Mouse (Mus musculus) small intestine, adult 2 months (tissue): ENCODE measurements around the gene Glis3. TPM values are rescaled to one million over a fixed set of nuclear protein-coding genes. Genes with fewer than 3 reads are reported as not detected.

Experiments
- H3K27ac ChIP-seq: fragments of 200-500 bp; 2 replicates; pipeline ENCODE4 v1.5.1; 2012; ENCODE audit warnings: low read depth, low read length, control low read depth, inconsistent platforms; ENCODE audit not compliant: insufficient read depth
- H3K27me3 ChIP-seq: fragments of 200-500 bp; 2 replicates; pipeline ENCODE4 v1.6.1; 2012; ENCODE audit warnings: mild to moderate bottlenecking, moderate library complexity, low read length, inconsistent platforms; ENCODE audit not compliant: control insufficient read depth, insufficient read depth
- H3K36me3 ChIP-seq: fragments of 200-500 bp; 2 replicates; pipeline ENCODE4 v1.6.1; 2012; ENCODE audit warnings: mild to moderate bottlenecking, low read length, control low read depth, inconsistent platforms; ENCODE audit not compliant: control insufficient read depth, insufficient read depth
- H3K4me1 ChIP-seq: fragments of 200-500 bp; 2 replicates; pipeline ENCODE4 v1.6.1; 2012; ENCODE audit warnings: low read length, inconsistent platforms, mixed read lengths; ENCODE audit not compliant: control insufficient read depth, insufficient read depth, insufficient read length
- H3K4me3 ChIP-seq: fragments of 200-500 bp; 2 replicates; pipeline ENCODE4 v1.5.1; 2012; ENCODE audit warnings: low read depth, mild to moderate bottlenecking, control low read depth, inconsistent platforms, low read length, moderate library complexity
- CTCF ChIP-seq: fragments of 200-500 bp; IDR thresholded peaks from 2 replicates; pipeline ENCODE4 v1.5.1; 2012; ENCODE audit warnings: low read depth, mild to moderate bottlenecking, control low read depth, inconsistent platforms, low read length, moderate library complexity, mixed read lengths; ENCODE audit not compliant: insufficient replicate concordance, insufficient read length; ENCODE audit errors: extremely low read depth
- POLR2A ChIP-seq: fragments of 200-500 bp; IDR thresholded peaks from 2 replicates; pipeline ENCODE4 v1.6.1; 2012; ENCODE audit warnings: low read depth, mild to moderate bottlenecking, control low read depth, inconsistent platforms, low read length, moderate library complexity
- WGBS: fragments of 180-500 bp; shearing (Covaris S2); methylation state at CpG from one replicate; pipeline ENCODE4 v1.1.7; 2018; 5-methylcytosine and 5-hydroxymethylcytosine counted together
- polyA plus RNA-seq: library from polyadenylated mRNA; depleted of rRNA; stranded (reverse); fragments of >200 nt; gene quantifications from 2 replicates; pipeline ENCODE4 v1.2.3, GENCODE M21; 2012; rRNA removed

Gene Glis3
- polyA plus RNA-seq, 1 experiment = 1.6 TPM

DNA sequence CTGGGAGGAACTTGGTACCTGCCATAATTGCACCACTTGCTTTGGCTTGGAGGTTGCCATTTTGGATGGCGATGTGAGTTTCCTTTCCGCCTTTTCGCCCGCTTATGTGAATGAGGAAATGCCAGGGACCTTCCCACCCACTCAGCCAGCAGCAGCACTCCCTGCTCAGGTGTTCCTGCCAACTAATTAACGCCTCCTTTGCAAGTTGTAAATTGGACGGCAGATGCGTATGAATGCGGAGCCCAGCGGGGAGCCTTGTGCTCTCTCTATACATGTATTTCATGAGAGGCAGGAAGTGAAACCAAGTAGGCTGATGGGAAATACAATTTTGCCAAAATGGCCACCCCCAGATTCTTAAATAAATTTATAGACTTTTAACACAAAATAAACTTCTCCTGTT lies 444.8 kb downstream of the Glis3 start:
- no peaks in the 10 kb centered on the region for H3K36me3 ChIP-seq
- H3K27ac ChIP-seq = no peak overlapping the region
- 0 out of 2 replicates have a peak, but pooled peaks cover 2% of the 10 kb centered on the region for H3K4me1 ChIP-seq
- no peak overlapping the region for H3K4me3 ChIP-seq
- no peak for TF ChIP-seq CTCF
- no peak for TF ChIP-seq POLR2A
- 94% methylated on average over 9 of the region's 9 CpGs for WGBS
- no peaks in the 10 kb centered on the region for H3K27me3 ChIP-seq

DNA sequence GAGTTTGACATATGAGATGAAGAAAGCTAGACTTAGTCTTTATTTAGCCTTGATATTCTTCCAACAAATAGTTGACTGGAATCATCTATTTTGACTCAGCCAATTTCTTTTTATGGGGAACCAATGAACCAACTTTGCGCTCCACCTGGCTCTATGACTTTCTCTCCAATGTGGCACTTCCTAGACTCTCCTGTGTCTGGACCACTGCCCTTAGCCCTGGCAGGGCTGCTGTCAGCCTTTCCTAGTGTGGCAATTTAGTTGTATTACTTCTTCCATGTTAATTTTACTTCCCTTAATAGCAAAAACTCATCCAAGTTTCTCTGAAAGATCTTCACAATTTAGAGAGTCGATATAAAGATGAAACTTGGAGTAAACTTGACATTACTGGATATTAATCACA lies 445.2 kb downstream of the Glis3 start:
- Histone ChIP-seq H3K4me1 (0 out of 2 replicates have a peak, but pooled peaks cover 2% of the 10 kb centered on the region), H3K36me3 (no peaks in the 10 kb centered on the region), H3K4me3 (no peak overlapping the region), H3K27me3 (no peaks in the 10 kb centered on the region), H3K27ac (no peak overlapping the region)
- 93% methylated on average over 2 of the region's 2 CpGs for WGBS
- TF ChIP-seq CTCF (no peak), POLR2A (no peak)

DNA sequence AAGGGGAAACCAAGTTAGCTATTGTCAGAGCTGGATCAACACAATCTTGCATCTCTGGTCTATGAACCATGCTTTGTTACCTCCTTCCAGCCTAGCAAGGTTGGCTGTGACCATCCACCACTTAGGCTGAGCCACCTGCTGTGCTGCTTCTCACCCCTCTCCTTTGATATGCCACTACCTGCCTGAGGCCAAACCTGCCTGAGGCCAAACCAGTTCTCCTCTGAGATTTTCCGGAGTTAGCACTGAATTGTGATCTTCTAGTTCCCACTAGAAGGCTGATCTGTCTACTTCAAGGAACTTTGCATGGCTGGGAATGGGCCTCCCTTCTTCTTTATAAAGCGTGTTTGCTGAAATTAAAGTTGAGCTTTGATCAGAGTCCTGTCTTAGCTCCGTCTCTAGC lies 448.4 kb downstream of the Glis3 start:
- no peak for TF ChIP-seq POLR2A
- TF ChIP-seq CTCF = no peak
- Histone ChIP-seq H3K27me3 (no peaks in the 10 kb centered on the region), H3K4me3 (no peak overlapping the region), H3K27ac (no peak overlapping the region), H3K4me1 (0 out of 2 replicates have a peak, but pooled peaks cover 2% of the 10 kb centered on the region), H3K36me3 (no peaks in the 10 kb centered on the region)
- 83% methylated on average over 3 of the region's 3 CpGs for WGBS

DNA sequence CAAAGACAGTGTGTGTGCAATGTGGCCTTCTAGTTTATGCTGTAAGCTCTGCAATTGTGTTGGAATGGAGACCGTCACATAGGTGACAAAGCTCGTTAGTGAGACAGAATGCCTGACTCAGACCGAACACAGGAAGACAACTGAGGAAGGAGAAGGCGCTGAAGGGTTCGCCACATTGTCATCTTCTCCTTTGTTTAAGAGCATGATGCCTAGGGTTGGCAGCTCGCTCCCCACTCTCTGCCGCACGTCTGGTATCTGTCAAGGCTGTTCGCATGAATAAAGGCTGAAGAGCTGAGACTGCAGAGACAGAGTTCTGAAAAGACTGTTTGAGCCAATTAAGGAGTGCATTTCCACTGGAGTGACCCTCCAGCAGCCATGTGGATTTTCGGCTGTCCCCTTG lies 452.4 kb downstream of the Glis3 start:
- Histone ChIP-seq H3K27ac (no peak overlapping the region), H3K36me3 (no peaks in the 10 kb centered on the region), H3K27me3 (no peaks in the 10 kb centered on the region), H3K4me1 (no peaks in the 10 kb centered on the region), H3K4me3 (no peak overlapping the region)
- 92% methylated on average over 10 of the region's 10 CpGs for WGBS
- TF ChIP-seq POLR2A (no peak), CTCF (no peak)

DNA sequence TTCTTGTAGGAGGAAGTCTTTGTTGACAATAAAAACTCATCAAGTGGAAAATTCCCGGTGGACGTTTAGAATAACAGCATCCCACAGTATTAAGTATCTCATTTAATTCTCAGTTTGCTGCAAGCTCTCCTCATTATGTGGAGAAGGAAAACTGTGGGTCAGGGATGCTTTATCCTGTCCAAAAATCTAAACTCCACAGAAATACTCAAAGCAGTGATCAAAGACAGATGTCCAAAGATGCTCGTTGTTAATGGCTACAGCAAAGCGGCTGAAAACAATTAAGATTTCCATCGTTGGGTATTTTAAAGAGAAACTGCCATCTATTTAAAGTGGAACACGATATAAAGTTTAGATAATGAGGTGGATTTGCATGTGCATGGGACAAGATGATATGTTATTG lies 454.2 kb downstream of the Glis3 start:
- Histone ChIP-seq H3K4me3 (no peak overlapping the region), H3K36me3 (no peaks in the 10 kb centered on the region), H3K27me3 (no peaks in the 10 kb centered on the region), H3K27ac (no peak overlapping the region), H3K4me1 (no peaks in the 10 kb centered on the region)
- WGBS = 70% methylated on average over 6 of the region's 6 CpGs
- no peak for TF ChIP-seq POLR2A
- no peak for TF ChIP-seq CTCF

DNA sequence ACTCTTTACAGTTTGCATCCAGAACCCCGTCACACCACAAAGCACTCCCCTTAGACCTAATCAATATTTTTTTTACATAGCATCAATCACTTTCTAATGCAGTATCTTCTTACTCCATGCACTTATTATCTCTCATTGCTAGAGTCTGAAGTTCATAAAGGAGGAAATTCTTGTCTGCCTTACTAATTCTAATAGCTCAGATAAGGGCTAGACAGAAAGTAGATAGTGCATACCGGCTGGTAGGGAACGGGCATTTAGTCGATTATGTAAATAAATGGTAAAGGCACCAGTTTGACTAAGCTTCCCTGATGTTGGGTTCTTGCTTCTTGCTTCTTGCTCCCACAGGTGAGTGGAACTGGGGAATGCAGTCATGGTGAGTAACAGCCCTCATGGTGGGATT lies 468.2 kb downstream of the Glis3 start:
- peaks cover 2% of the 10 kb centered on the region; the same call in 1 of the 2 replicates for H3K4me1 ChIP-seq
- TF ChIP-seq POLR2A = no peak
- no peak for TF ChIP-seq CTCF
- no peak overlapping the region for H3K27ac ChIP-seq
- H3K27me3 ChIP-seq = no peaks in the 10 kb centered on the region
- H3K36me3 ChIP-seq = no peaks in the 10 kb centered on the region
- 45% methylated on average over 4 of the region's 4 CpGs for WGBS
- H3K4me3 ChIP-seq = no peak overlapping the region

Other genes with a start within 250 kb of the Glis3 start
- 4.4 and 23.4 TPM in 2 replicates for gene Slc1a1, start 155.0 kb upstream of the Glis3 start, polyA plus RNA-seq